Mouse (Mus musculus) embryo, embryonic 11 days (tissue): ENCODE data around the gene Gck.
A peak's percentile ranks its signal among the peaks of the same experiment; 100 is the strongest.
"Not testable (repeated sequence)": the region's sequence is repeated elsewhere in the genome, so short reads cannot be mapped to it uniquely, and the experiment has no call there.

Experiments used
- DNase-seq: peaks from one replicate; pipeline ENCODE4 v3.0.0-alpha.2; 2015

The Gck gene

GRCm38 (mm10) chr11:5954435-5954834, 4.6 kb upstream of the Gck start:
- no peak for DNase-seq

- DNase-seq = peak; percentile 72
Measured at GRCm38 (mm10) chr11:5953130-5953765, 3.4 kb upstream of the Gck start.

DNA sequence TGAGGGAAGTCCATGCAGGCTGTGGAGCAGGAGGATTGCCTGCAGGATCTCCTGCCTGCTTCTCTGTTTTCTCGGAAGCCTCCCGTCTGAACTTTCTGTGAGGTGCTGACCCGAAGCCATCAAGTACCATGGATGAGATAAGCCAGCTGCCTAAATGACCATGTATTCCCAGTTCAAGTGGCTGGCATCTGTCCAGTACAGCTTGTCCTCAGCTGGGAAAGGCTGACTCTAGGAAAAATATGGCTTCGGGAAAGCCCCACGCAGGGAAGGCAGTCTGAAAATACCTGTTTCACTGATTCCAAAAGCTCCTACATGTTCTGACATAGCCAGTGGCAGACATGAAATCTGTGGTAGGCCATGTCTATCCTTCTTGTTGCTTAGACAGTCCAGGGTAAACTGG, 2.6 kb upstream of the Gck start:
- DNase-seq = no peak

- peak; percentile 31 for DNase-seq
Measured at GRCm38 (mm10) chr11:5948546-5949250, 1.2 kb downstream of the Gck start.

- no peak for DNase-seq
Measured at GRCm38 (mm10) chr11:5947796-5948195, 2.1 kb downstream of the Gck start.

DNA sequence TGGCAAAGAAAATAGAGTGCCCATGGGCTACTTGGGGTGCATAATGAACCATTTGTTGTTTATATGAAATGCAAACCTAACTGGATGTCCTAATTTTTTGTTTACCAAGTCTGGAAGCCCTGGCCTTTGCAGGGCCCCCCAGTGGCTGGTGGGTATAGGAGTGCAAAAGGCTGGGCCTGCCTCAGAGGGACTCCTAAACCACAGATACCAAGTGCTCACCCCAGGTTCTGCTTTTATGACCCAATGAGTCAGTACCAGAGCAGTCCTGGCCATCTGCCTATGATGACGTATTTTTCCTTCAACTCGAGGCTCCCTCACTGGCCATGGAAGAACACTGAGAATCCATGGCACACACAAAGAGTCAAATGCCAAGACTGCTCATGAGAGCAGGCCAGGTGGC, 4.8 kb downstream of the Gck start:
- DNase-seq = no peak

- no peak for DNase-seq
Measured at GRCm38 (mm10) chr11:5942966-5943365, 6.9 kb downstream of the Gck start.

DNA sequence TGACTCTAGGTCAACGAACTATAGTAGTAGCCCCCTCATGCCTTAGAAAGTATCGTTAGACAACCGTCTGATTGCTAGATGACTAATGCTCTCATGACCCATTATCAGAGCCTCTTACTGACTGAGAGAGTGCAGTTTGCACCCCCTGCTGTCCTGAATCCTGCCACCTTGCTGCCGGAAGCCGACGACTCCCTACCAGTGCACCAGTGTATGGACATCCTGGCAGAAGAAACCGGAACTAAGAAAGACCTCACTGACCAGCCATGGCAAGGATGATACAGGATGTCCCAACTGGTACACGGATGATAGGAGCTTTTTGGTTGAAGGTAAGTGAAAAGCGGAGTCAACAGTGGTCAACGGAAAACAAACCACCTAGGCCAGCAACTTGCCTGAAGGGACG, 15.3 kb downstream of the Gck start:
- DNase-seq = not testable (repeated sequence)

GRCm38 (mm10) chr11:5931947-5932346, 17.9 kb downstream of the Gck start:
- peak; percentile 39 for DNase-seq

DNA sequence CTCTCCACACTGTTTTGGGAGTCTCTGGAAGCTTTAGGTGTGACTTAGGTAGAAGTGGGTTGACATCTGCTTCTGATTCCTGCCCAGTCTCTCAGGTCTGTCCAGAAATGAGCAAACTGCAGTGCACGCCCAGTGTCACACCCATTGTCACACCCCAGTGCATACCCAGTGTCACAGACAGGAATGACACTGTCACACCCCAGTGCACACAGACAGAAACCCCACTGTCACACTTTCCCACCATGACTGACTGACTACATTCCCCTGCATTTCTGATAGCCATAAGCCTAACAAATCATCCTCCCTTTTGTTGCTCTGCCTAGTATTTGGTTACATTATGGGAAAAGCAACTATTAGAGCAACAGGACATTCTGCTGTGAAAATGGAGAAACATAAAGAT, 19.3 kb downstream of the Gck start:
- no peak for DNase-seq

GRCm38 (mm10) chr11:5926696-5927220, 23.1 kb downstream of the Gck start:
- no peak for DNase-seq

DNA sequence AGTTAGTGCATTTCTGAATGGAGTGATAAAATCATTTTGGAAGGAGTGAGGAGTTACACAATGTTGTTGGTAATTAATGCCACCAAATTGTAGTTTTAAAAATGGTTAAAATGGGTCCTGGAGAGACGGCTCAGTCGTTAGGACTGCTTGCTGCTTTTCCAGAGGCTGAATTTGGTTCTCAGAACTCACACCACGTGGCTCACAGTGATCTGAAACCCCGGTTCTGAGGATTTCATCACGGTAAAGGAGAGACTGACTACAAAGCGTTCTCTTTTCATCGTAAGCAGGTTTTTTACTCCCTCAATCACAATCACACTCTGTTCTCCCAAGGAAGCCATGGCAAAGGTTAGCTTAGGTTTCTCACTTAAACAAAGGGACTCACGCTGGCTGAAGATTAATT, 25.2 kb downstream of the Gck start:
- DNase-seq = no peak

- no peak for DNase-seq
Measured at GRCm38 (mm10) chr11:5920323-5920960, 29.4 kb downstream of the Gck start.

DNA sequence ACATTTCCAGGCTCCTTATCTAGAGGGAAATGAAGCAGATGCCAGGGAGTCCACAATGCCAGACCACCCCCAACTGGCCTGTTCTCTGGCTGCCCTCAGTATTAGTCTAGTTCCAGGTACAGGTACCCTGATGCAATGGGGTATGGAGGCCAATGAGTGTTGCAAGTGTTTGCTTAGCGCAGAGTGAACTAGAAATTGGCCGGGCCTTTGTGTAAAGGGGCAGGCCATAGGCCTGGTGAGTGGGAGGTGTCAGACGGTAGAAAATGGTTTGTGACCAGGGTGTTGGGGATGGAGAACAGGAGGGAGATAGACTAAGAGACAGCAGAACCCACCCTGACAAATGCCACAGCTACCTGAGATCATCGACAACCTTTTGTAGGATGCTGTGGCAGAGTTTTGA, 30.3 kb downstream of the Gck start:
- DNase-seq = no peak

DNA sequence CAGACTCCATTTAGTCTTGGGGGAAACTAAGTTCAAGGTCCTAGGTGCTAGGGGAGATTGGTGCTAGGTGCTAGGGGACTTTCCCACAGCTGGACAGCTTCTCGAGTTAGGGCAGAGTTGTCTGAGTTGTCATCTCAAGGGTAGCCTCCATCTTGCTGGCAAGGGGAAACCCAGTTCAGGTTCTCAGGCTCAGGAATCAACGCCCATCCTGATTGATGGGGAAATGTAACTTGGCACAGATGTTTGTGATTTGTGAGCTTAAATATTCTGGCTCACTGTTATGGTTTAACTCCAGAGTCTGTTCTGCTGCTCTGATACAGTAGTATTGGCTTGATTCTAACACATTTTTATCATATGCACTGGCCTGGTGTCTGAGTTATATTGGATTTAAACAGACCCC, 31.8 kb downstream of the Gck start:
- DNase-seq = no peak

DNA sequence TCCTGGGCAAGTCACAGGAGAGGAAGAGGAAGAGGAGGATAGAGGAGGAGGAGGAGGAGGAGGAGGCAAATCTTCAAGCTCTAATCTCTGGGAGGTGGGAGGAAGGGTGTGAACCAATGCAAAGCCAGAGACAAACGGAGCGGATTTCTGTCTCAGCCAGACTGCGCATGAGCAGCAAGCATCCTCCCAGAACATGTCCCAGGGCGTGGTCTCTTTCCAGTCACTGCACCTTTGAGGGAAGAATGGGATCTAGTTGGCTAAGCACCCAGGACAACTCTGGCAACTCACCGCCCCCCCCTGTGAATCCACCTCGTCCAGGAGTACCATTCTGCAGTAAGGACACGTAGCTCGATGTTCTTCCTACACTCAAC, 33.7 kb downstream of the Gck start:
- DNase-seq = no peak

GRCm38 (mm10) chr11:5915429-5916177, 34.3 kb downstream of the Gck start:
- DNase-seq = no peak

DNA sequence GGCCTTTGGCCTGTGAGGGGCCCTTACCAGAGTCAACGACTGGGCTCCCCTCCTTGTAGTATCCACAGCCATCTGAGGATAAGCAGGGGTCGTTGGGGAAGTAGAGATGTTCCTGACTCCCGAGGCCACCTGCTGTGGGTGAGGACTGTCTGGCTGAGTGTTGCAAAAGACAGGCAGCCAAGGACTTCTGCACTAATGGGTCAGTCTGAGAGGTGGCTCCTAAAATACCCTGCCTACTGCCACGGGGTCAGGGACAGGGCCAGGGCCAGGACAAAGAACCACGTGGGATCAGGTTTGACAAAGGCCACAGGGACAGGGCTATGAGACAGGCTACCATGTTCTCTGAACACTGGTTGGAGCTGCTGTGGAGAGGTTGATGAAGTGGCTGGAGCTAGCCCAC, 34.9 kb downstream of the Gck start:
- DNase-seq = no peak

GRCm38 (mm10) chr11:5913936-5914335, 35.9 kb downstream of the Gck start:
- no peak for DNase-seq

DNA sequence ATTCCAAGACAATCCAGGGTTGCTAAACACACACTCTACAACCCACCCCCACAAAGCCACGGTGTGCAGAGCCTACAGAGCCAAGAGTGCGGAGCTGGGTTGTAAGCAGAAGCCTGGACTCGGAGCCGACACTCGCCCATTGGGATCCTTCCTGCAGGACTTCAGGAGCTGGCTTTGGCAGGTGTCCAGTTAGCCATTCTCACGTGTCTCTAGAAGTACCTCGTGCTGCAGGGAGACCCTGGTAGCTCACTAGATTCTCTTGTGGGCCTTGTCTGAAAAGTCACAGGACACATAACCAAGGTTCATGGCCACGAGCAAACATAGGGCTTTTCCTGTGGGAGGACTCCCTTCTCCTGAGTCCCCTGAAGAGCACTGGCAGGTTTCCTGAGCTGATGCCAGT, 36.6 kb downstream of the Gck start:
- no peak for DNase-seq

DNA sequence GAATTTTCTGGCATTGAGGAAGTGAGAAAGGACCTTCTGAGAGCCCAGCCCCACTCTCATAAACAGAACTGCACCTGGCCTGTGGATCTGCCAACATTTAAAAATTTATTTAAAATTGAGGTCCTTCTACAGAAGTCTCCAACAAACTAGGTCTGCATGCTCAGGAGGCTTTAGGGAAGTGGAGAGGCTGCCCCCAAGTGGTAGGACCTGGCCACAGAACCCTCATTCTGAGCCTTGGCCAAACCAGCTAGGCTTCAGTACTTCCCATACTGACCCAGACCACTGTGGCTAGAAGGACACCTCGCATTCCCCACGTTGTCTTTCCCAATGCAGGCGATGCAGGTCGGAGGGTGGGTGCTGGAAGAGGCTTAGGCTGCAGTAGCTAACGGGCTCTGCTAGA, 37.2 kb downstream of the Gck start:
- DNase-seq = peak; percentile 70

GRCm38 (mm10) chr11:5908642-5909041, 41.2 kb downstream of the Gck start:
- no peak for DNase-seq

DNA sequence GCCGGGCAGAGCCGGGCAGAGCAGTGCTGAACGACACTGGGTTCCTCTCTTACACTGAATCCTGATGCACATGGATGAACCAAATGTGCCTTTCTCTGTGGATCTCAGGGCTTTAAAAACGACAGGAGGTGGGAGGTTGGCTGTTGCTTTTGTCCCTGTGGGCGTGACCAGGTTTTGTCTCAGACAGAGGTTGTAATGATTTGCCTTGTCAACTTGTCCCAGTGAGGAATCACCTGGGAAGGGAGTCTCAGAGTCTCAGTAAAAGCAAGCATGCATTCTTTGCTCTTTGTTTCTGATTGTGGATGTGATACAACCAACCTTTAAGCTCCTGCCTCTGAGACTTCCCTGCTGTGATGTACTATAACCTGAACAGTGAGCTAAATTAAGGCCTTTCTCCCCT, 42.8 kb downstream of the Gck start:
- DNase-seq = no peak
